Mouse (Mus musculus): ENCODE measurements at regions not wholly inside any gene's neighbourhood (a gene's known extent, or its start where the extent isn't known, plus 50 kb on each side); places are given as distances from the start of the nearest gene placed in this dataset.
A peak's percentile ranks its signal among the peaks of the same experiment; 100 is the strongest.
"Not testable (repeated sequence)": the region's sequence is repeated elsewhere in the genome, so short reads cannot be mapped to it uniquely, and the experiment has no call there.

- Histone ChIP-seq H3K9ac (ENCODE audit: low read length) (no peak overlapping the region), H3K27me3 (ENCODE audit: control insufficient read depth, insufficient read depth, low read length) (no peaks in the 10 kb centered on the region), H3K4me3 (ENCODE audit: low read depth, low read length) (no peak overlapping the region), H3K27ac (ENCODE audit: low read depth, low read length) (no peak overlapping the region), H3K4me1 (replicated peaks; ENCODE audit: control insufficient read depth, insufficient read depth, low read length) (no peaks in the 10 kb centered on the region), H3K9me3 (ENCODE audit: control insufficient read depth, low read length) (no peaks in the 10 kb centered on the region), H3K36me3 (ENCODE audit: control insufficient read depth, insufficient read depth, low read length) (no peaks in the 10 kb centered on the region), H3K4me2 (ENCODE audit: low read depth, low read length, severe bottlenecking) (no peak overlapping the region)
- ATAC-seq (replicated peaks; ENCODE audit: low FRiP score) (no peak), DNase-seq (ENCODE audit: low spot score) (no peak)
- WGBS = 63% methylated on average over 2 of the region's 2 CpGs
These were observed 3289.4 kb downstream of the Gm37988 start for GRCm38 (mm10) chr1:8097046-8097445.

GRCm38 (mm10) chr1:8123021-8123420 is 3290.9 kb upstream of the A830018L16Rik start:
- not testable (repeated sequence) for H3K9ac ChIP-seq (ENCODE audit: low read length); H3K4me2 ChIP-seq (ENCODE audit: low read depth, low read length, severe bottlenecking); H3K9me3 ChIP-seq (ENCODE audit: control insufficient read depth, low read length); H3K27ac ChIP-seq (ENCODE audit: low read depth, low read length); H3K4me3 ChIP-seq (ENCODE audit: low read depth, low read length); H3K4me1 ChIP-seq (replicated peaks; ENCODE audit: control insufficient read depth, insufficient read depth, low read length); H3K27me3 ChIP-seq (ENCODE audit: control insufficient read depth, insufficient read depth, low read length); H3K36me3 ChIP-seq (ENCODE audit: control insufficient read depth, insufficient read depth, low read length)
- DNase-seq (ENCODE audit: low spot score) (peak; percentile 78), ATAC-seq (replicated peaks; ENCODE audit: low FRiP score) (peak; percentile 64)
- 57% methylated on average over 8 of the region's 8 CpGs for WGBS

GRCm38 (mm10) chr1:8134434-8135433 is 3279.2 kb upstream of the A830018L16Rik start:
- H3K27me3 ChIP-seq (ENCODE audit: control insufficient read depth, insufficient read depth, low read length); H3K36me3 ChIP-seq (ENCODE audit: control insufficient read depth, insufficient read depth, low read length); H3K4me2 ChIP-seq (ENCODE audit: low read depth, low read length, severe bottlenecking); H3K9ac ChIP-seq (ENCODE audit: low read length); ATAC-seq (replicated peaks; ENCODE audit: low FRiP score); H3K9me3 ChIP-seq (ENCODE audit: control insufficient read depth, low read length); DNase-seq (ENCODE audit: low spot score); H3K4me1 ChIP-seq (replicated peaks; ENCODE audit: control insufficient read depth, insufficient read depth, low read length); H3K4me3 ChIP-seq (ENCODE audit: low read depth, low read length); H3K27ac ChIP-seq (ENCODE audit: low read depth, low read length): not testable (repeated sequence)
- WGBS = 88% methylated on average over 3 of the region's 3 CpGs

GRCm38 (mm10) chr1:8142583-8142982 is 3271.3 kb upstream of the A830018L16Rik start:
- H3K4me3 ChIP-seq (ENCODE audit: low read depth, low read length) = no peak overlapping the region
- ATAC-seq (replicated peaks; ENCODE audit: low FRiP score) (no peak), DNase-seq (ENCODE audit: low spot score) (no peak)
- no peak overlapping the region for H3K9ac ChIP-seq (ENCODE audit: low read length)
- H3K9me3 ChIP-seq (ENCODE audit: control insufficient read depth, low read length) = no peaks in the 10 kb centered on the region
- no peaks in the 10 kb centered on the region for H3K36me3 ChIP-seq (ENCODE audit: control insufficient read depth, insufficient read depth, low read length)
- H3K4me2 ChIP-seq (ENCODE audit: low read depth, low read length, severe bottlenecking) = no peak overlapping the region
- no peaks in the 10 kb centered on the region for H3K4me1 ChIP-seq (replicated peaks; ENCODE audit: control insufficient read depth, insufficient read depth, low read length)
- no peak overlapping the region for H3K27ac ChIP-seq (ENCODE audit: low read depth, low read length)
- no peaks in the 10 kb centered on the region for H3K27me3 ChIP-seq (ENCODE audit: control insufficient read depth, insufficient read depth, low read length)
- WGBS = 85% methylated on average over 4 of the region's 4 CpGs

- no peak overlapping the region for H3K4me2 ChIP-seq (ENCODE audit: low read depth, low read length, severe bottlenecking)
- DNase-seq (ENCODE audit: low spot score) (no peak), ATAC-seq (replicated peaks; ENCODE audit: low FRiP score) (no peak)
- H3K9ac ChIP-seq (ENCODE audit: low read length) = no peak overlapping the region
- H3K4me1 ChIP-seq (replicated peaks; ENCODE audit: control insufficient read depth, insufficient read depth, low read length) = no peaks in the 10 kb centered on the region
- no peak overlapping the region for H3K27ac ChIP-seq (ENCODE audit: low read depth, low read length)
- no peaks in the 10 kb centered on the region for H3K9me3 ChIP-seq (ENCODE audit: control insufficient read depth, low read length)
- no peaks in the 10 kb centered on the region for H3K27me3 ChIP-seq (ENCODE audit: control insufficient read depth, insufficient read depth, low read length)
- H3K36me3 ChIP-seq (ENCODE audit: control insufficient read depth, insufficient read depth, low read length) = no peaks in the 10 kb centered on the region
- H3K4me3 ChIP-seq (ENCODE audit: low read depth, low read length) = no peak overlapping the region
These were observed 3240.7 kb upstream of the A830018L16Rik start for GRCm38 (mm10) chr1:8173196-8173595.
